Mouse (Mus musculus): ENCODE measurements around the gene Lrrk1.

DNA sequence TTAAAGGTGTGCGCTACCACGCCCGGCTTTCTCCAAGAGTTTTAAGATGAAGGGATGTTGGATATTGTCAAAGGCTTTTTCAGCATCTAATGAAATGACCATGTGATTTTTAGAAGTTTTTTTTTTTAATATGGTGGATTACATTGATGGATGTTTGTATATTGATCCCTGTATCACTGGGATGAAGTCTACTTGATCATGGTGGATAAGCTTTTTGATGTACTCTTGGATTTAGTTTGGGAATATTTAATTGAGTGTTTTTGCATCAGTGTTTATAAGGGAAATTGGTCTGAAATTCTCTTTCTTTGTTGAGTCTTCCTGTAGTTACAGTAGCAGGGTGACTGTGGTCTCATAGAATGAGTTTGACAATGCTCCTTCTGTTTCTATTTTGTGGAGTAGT, 150.0 kb downstream of the Lrrk1 start:
- TF ChIP-seq CTCF (IDR thresholded peaks at IDR 0.05; ENCODE audit: low read depth): no peak
- no peak for TF ChIP-seq EP300 (IDR thresholded peaks at IDR 0.05; ENCODE audit: low read depth)

Measured in liver, embryonic 14.5 days (tissue).